Mouse (Mus musculus) A20 (cell line): ENCODE data around the gene Gpr146.
A peak's percentile ranks its signal among the peaks of the same experiment; 100 is the strongest.

ENCODE experiments used
- DNase-seq: peaks from one replicate; pipeline ENCODE4 v3.0.0-alpha.2; 2011; ENCODE audit warnings: low read depth, low spot score

Gene Gpr146

DNA sequence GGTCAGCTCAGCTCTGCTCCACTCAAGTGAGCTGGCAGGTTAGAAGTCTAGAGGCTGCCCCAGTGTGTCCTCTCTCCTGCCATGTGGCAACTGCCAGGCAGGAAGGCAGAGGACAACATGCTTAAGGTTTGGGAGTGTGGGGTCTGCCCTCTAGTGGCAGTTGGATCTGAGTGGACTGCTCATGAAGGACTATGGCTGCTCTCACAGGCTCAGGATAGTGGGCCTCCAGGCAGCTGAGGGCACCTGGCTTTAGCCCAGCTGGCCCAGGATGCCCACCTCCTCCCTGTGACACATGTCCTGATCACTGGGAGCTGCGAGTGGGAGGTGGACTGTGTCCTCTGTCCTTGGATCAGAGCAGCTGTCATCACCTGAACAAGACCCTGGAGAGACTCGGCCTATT is 18.8 kb upstream of the Gpr146 start:
- peak; percentile 50 for DNase-seq

DNA sequence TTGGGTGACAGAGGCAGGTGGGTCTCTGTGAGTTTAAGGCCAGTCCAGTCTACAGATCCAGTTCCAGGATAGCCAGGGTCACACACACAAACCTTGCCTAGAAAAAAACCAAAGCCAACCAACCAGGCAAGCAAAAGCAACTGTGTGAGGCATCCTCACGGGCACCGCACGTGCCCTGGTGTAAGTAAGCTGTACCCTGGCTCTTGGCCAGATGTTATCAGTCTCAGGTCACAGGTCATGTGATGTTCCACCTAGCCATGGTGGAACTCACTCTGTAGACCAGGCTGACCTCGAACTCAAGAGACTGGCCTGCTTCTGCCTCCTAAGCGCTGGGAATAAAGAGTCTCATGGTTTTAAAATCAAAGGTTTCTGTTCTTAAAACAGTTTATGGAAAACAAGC is 18.3 kb upstream of the Gpr146 start:
- DNase-seq, result no peak

DNA sequence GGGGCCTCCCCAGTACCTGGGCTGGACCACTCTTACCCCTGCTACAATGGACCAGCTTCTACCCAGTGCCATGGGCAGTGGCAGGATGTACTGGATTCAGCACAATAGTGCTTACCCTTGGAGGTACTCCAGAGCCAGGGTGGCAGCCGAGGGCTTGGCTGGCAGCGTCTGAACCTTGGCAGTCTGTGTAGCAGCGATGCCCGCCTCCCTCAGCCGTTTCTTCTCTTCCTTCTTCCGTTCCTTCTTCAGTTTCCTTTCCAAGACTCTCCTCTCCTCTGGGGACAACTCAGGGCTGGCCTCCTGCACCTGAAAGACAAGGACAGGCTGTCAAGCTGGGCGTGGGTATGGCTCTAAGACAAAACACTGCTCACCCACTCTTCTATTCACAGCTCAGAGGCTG is 13.6 kb upstream of the Gpr146 start:
- no peak for DNase-seq

DNA sequence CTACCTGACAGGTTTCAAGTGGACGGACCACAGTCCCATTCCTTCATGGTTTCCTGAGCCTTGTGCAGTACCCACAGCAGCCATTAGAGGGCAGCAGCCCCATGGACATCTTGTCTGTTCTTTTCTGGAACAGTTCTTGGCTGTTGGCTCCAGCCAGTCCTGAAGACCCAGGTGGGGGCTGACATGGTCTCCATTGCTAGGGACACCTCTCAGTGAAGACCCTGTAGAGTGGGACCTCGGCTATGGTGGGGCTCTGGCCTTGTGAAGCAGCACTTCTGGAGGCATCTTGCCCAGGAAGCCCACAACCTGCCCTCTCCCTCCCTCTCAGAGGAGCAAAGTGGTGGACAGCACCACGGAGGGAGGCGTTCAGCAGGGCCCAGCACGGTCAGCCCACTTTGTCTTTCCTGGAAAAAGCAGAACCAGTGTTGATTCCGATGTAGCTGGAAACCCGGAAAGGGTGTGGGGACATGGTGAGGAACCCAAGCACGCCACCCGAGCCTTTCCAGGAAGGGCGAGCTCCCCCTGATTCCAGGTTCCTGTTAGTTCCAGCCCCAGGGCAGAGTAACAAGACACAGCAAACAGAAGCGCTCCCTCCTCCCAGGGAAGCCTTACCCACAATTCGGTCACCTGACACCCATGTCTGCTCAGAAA is 13.1 kb upstream of the Gpr146 start:
- DNase-seq, result peak; percentile 71

DNA sequence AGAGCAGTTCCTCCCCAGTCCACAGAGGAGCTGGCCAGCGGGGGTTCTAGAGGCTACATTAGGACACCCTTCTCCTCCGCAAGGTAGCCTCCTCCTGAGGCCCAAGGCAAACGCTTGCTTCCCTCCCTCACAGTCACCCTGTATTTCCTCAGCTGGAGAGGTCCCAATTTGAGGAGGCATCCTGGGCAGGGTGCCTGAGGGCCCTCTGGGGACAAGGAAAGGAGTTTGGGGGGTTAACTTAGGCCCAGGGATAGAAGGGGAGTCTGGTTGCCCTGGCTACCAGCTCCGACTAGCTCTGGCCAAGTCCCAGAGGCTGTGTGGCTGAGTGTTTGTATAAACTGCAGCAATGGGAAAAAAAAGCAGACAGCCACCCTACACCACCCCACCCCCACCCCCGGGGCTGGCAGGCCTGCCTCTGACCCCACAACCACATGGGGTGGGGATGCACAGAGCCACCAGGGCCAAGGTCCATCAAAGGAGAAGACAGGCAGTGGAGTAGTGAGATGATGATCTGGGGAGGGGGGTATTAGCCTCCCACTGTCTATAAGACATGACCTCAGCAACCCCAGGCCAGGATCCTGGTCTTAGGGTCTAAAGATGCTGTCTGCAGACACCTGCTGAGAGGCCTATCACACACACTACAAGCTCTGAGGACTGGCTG is 12.5 kb upstream of the Gpr146 start:
- DNase-seq, result no peak

DNA sequence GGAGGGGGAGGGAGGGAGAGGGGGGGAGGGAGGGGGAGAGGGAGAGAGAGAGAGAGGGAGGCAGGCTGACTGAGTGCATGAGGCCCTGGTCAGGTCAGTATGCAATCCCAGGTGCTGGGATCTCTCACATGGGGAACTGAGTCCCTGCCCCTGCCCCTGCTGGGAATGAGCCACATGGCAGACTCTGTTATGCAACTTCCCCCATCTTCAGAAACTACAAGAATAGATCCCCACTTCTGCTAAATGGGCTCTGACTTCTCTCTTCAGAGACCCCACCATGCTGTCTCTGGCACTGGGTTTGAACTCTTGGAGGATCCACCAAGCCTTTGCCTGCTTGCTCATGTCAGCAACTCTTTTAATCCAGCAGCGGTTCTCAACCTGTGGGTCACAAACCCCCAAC is 11.7 kb upstream of the Gpr146 start:
- peak; percentile 60 for DNase-seq

DNA sequence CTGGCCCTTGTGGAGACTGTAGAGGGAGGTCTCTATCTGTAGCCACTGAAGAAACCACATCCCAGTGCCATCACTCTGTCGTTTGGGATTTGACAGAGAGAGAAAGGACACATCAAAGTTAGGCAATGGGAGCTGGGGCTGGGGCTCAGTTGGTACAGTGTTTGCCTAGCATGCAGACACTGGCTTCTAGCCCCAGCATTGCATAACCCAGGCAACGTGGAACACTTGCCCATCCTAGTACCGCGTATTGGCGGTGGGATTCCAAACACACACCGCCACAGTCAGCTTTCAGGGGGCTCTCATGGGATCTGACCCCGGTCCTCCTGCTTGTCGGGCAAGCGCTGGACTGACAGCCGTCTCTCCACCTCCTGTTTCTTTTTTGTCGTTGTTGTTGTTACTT is 11.0 kb upstream of the Gpr146 start:
- DNase-seq, result no peak

DNA sequence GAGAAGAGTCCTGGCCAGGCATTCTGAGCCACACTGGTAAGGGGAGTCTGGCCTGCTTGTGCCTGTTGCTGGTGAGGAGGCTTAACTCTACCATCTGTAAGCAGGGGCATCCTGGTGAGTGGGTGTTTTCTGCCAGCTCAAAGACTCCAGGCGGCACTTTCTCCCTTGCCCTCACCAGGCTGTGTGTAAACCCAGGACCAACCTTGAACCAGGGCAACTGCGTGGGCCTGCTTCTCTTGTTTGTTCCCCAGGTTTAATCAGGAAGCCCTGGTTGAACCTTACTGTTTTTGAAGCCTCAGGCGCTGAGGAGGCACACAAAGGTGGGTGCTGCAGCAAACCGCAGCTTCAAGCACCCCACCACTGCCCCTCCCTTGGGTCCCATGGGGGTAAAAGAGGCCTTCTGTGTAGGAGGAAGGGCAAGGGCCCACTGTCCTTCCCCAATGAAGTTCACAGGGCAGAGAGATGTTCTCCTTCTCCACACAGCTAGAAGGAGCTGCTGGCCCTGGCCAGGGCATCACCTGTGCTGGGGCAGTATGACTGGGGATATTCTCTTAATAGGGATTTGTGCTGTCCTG is 9.5 kb upstream of the Gpr146 start:
- no peak for DNase-seq

DNA sequence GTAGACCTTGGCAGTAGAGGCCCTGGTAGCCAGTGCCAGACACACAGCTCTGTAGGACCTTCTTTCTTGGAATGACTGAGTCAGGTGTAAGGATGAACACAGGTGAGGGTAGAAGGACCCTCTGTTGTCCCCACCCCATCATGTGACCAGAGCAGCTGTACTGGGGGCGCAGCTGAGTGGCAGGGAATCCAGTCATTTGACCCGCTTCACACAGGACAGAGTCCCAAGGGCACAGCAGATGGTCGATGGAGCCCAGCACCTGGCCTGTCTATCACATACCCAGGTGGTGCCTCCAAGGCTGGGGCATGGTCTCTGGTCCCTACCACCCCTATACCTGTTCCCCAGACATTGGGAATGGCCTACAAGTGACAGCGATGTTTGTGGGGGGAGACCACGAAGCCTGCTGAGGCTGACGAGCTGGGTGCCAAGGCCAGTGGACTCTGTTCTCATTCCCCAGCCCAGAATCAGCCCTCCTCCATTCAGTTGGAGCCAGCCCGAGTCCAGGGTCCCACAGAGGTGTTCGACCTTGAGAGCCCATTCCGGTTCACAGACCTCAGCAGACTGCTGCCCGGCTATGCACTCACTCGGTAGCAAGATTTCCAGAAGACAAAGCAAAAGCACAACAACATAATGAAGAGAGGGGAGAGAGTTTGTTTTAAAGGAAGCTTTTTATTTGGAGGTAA is 8.7 kb upstream of the Gpr146 start:
- DNase-seq, result no peak

DNA sequence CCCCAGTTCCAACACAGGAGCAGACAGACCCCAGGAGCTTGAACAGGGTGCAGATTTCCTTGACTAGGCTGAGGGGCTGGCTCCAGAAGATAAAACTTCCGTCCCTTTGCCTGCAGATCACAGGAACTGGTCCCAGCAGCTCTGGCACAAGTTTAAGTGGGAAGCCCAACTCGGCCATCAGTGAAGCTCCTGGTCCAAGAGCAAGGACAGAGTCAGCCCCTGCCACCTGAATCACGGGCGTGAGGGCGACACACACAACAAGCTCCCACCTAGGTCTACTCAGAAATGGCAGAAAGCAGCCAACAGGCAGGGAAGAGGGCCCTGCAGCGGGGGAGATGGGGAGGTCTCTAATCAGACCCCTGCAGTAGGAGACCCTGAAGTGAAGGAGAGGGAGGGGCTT is 7.2 kb upstream of the Gpr146 start:
- no peak for DNase-seq

DNA sequence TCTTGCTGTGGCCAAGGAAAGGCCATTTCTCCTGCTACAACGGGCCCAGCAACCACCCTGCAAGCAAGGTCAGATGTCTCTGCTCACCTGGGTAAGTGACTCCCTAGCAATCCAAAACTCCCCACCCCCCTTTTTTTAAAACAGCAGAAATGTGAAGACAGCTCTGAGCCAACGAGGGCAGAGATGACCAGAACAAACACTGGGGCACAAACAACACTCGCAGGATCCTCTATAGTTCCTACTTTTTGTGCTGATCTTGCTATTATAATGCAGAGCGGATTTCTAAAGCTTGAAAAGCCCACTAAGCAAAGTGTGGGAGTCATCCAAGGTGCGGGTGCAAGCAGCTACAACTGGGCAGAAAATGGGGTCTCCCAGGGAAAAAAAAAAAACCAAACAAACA is 6.4 kb upstream of the Gpr146 start:
- no peak for DNase-seq

DNA sequence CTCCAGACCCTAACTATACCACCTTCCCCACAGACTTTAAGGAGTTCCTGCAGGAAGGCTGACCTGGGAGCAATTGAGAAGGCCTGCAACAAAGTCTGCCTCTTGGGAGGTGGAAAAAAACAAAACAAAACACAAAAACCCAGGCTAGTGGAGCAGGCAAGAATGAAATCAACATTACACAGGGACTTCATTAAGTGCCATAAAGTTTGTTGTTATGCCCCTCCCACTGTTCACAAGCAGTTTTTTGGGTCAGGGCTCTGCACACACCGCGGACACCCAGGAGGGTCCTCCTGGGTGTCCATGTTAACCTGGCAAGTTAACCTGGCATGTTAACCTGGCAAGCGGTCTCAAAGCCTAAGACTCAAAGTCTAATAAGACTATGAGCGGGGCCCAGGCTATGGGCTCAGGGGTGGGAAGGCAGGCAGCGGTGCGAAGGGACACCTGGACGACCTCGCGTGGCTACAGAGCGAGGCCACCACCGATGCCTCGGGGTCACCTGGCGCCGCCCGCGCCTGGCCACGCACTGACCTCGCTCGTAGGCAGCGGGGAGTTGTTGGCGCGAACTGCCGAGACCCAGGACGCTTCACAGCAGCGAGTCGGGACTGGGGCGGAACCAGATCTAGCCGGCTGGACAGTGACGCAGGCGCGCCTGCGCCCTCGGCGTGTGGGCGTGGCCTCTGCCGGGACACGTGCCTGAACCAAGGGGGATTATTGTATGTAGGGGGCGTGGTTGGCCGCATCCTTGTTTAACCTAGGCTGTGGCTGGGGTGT is 5.7 kb upstream of the Gpr146 start:
- DNase-seq, result peak; percentile 94

DNA sequence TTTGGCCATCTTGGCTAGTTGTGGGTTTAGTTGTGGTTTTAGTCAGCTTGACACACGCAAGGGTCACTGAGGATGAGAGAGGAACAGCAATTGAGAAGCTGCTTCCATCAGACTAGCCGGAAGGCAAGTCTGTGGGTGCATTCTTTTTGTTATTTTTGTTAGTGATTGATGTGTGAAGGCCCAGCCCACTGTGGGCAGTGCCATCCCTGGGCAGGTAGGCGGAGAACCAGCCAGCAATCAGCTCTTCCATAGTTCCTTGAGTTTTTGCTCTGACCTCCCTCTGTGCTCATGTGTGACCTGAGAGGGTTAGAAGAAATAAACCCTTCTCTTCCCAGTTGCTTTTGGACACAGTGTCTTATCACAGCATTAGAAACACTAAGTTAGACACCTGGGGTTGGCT is 4.4 kb upstream of the Gpr146 start:
- no peak for DNase-seq

DNA sequence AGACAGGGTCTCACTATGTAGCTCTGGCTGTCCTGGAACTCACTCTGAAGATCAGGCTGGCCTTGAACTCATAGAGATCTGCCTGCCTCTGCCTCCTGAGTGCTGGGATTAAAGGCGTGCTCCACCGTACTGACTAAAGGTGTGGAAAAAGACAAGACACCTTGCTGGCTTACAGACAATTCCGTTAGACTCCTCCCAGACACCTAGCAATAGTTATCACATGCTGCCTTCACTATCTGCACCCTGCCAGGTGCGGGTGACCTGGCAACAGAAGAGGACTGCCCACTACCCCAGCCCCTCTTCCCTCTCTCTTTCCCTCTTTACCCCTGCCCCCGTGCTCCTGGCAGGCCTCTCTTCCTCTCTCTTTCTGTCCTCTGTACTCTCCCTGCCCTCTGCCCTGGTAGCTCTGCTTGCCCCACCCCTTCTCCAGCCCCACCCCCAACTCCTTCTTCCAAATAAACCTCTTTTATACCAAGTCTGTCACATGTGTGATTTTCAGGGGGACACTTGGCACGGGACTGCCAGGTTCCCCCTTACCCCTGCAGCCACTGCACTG is 3.5 kb upstream of the Gpr146 start:
- no peak for DNase-seq

DNA sequence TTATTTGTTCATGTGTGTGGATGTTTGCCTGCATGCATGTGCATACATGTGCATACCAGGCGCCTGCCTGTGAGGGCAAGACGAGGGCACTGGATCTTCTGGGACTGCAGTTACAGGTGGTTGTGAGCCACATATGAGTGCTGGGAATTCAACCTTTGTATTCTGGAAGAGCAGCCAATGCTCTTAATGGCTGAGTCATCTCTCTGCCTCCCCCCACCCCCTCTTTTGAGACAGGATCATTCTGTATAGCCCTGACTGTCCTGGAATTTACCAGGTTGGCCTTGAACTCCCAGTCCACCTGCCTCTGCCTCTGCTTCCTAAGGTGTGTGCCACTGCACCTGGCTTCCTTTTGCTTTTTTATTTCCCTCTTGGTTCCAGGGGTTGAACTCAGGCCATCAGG is 2.7 kb upstream of the Gpr146 start:
- DNase-seq, result no peak

DNA sequence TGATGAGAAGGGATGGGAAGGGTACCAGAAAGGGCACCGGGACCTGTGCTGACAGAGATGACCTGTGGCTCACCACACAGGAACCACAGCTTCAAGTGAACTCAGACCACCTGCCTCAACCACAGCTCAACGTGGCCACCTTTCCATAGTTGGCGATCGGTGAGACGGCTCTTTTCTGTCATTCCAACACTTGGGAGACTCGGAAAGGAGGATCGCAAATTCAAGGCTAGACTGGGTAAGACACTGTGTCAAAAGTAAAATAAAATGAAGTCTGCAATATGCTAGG is 717 bp downstream of the Gpr146 start:
- no peak for DNase-seq

DNA sequence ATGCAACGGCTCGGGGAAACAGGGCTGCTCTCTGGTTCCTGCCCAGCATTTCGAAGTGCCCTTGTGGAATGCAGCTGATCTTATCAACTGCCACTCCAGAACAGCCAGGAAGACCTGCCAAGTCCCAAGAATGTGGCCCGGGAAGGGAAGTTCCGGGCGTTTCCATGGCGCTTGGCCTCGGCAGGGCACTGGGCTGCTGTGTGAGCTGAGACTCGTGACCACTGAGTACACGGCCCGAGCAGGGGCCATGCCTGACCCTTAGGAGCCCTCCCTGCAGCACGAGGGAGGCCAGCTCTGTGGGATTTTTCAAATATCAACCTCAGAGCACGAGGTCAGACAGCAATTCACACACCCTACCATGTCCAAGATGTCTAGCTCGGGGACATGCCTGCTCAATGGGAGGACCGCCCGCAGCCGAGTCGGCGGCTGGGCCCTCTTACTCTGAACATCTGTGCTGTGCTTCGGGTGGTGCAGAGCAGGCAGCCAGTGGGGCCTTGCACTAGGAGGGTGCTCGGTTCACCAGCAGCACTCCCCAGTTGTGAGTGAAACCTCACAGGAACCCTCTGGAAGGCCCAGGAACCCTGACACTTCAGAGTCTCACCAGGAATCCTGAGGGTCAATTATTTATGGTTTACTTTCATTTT is 1.6 kb downstream of the Gpr146 start:
- no peak for DNase-seq

DNA sequence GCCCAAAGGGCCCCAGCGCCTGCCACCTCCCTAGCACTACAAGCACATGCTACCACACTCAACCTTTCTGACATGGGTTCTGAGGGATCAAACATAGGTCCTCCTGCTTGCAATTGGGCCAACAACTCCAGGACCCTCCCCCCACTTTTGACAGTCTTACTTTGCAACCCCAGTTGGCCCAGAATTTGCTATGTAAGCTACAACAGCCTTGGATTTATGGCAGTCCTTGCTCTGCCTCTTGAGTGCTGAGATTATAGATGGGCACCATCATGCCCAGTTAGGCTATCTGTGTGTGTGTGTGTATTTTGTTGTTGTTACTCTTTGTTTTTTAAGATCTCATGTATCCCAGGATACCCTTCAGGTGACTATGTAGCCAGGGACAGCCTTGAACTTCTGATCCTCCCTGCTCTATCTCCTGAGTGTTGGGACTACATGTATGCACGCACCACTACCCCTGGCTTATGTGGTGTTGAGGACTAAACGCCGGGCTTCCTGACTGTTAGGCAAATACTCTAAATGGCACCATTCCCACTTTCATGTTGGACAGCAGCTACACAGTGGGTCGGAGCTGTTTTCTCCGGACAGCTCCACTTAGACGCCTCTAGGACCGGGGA is 2.4 kb downstream of the Gpr146 start:
- DNase-seq, result no peak

DNA sequence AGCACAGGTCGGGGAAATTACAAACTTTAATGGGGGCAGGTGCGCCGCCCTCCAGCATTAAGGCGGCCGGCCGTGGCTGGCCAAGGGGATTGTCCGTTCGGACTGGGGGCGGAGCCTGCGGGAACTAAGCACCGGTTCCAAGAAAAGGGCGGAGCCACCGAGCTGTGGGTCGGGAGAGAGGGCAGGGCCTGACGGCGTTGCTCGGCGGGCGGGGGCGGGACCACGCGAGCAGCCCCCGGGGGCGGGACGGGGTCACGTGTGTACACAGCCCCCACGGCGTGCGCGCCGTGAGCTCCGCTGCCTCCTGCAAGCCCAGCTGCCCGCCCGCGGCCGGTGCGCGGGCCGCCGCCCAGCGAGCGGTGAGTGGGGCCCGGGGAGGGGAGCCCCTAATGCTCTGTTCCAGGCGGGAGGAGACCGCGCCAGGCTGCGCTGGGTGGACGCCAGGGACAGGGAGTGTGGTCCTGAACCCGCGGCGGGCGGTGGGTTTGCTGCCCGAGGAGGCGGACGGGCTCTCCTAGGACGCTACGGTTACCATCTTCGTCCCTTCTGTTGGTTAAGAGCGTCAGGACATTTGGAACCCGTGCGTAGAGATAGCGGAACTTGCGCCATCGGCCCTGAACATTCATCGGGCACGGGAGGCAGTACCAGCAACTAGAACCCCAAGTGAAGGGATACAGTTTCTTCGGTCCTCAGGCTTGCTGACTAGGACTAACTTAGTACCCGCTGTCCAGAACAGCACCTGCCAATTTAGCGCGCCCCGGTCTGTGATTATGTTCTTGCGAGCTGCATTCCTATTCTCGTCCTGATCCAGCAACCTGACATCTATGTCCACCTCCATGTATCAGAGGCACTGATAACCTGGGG is 3.1 kb downstream of the Gpr146 start:
- DNase-seq, result peak; percentile 78
